Mouse (Mus musculus): ENCODE results near the gene Zeb2. TPM values are rescaled to one million over a fixed set of nuclear protein-coding genes. Genes with fewer than 3 reads are reported as not detected.

The Zeb2 gene
- polyA plus RNA-seq, 1 experiment from 2014 or later: 38.5 TPM

- Histone ChIP-seq H3K4me3 (ENCODE audit: low read depth, low read length) (no peak overlapping the region), H3K9ac (replicated peaks; ENCODE audit: low read length) (no peak overlapping the region), H3K36me3 (replicated peaks; ENCODE audit: control insufficient read depth, insufficient read depth, low read depth, low read length) (no peaks in the 10 kb centered on the region), H3K9me3 (replicated peaks; ENCODE audit: control insufficient read depth, low read length) (no peaks in the 10 kb centered on the region), H3K27me3 (ENCODE audit: control insufficient read depth, insufficient read depth, low read length) (no peaks in the 10 kb centered on the region), H3K4me2 (ENCODE audit: low read depth, low read length) (no peak overlapping the region), H3K27ac (replicated peaks; ENCODE audit: low read depth, low read length) (no peak overlapping the region), H3K4me1 (ENCODE audit: control insufficient read depth, insufficient read depth, low read length) (no peaks in the 10 kb centered on the region)
- WGBS: 86% methylated on average over 4 of the region's 4 CpGs
- ATAC-seq (replicated peaks; ENCODE audit: insufficient number of reproducible peaks, low FRiP score, low TSS enrichment, low read depth) (no peak), DNase-seq (ENCODE audit: low spot score) (no peak)
Measured at GRCm38 (mm10) chr2:45130461-45131156, 13.4 kb upstream of the Zeb2 start.

GRCm38 (mm10) chr2:45129556-45129955 is 12.4 kb upstream of the Zeb2 start:
- H3K36me3 ChIP-seq (replicated peaks; ENCODE audit: control insufficient read depth, insufficient read depth, low read depth, low read length): no peaks in the 10 kb centered on the region
- no peak overlapping the region for H3K4me2 ChIP-seq (ENCODE audit: low read depth, low read length)
- no peak for DNase-seq (ENCODE audit: low spot score)
- 47% methylated on average over 6 of the region's 6 CpGs for WGBS
- H3K27ac ChIP-seq (replicated peaks; ENCODE audit: low read depth, low read length): no peak overlapping the region
- no peaks in the 10 kb centered on the region for H3K27me3 ChIP-seq (ENCODE audit: control insufficient read depth, insufficient read depth, low read length)
- H3K9ac ChIP-seq (replicated peaks; ENCODE audit: low read length): no peak overlapping the region
- no peak for ATAC-seq (replicated peaks; ENCODE audit: insufficient number of reproducible peaks, low FRiP score, low TSS enrichment, low read depth)
- no peaks in the 10 kb centered on the region for H3K9me3 ChIP-seq (replicated peaks; ENCODE audit: control insufficient read depth, low read length)
- no peaks in the 10 kb centered on the region for H3K4me1 ChIP-seq (ENCODE audit: control insufficient read depth, insufficient read depth, low read length)
- H3K4me3 ChIP-seq (ENCODE audit: low read depth, low read length): no peak overlapping the region

- WGBS: 98% methylated on average over 2 of the region's 2 CpGs
- no peaks in the 10 kb centered on the region for H3K27me3 ChIP-seq (ENCODE audit: control insufficient read depth, insufficient read depth, low read length)
Measured at GRCm38 (mm10) chr2:45128696-45129095, 11.5 kb upstream of the Zeb2 start.

GRCm38 (mm10) chr2:45126401-45126800 is 9.2 kb upstream of the Zeb2 start:
- Histone ChIP-seq H3K4me2 (ENCODE audit: low read depth, low read length) (no peak overlapping the region), H3K4me3 (ENCODE audit: low read depth, low read length) (no peak overlapping the region), H3K36me3 (replicated peaks; ENCODE audit: control insufficient read depth, insufficient read depth, low read depth, low read length) (no peaks in the 10 kb centered on the region), H3K27ac (replicated peaks; ENCODE audit: low read depth, low read length) (no peak overlapping the region), H3K4me1 (ENCODE audit: control insufficient read depth, insufficient read depth, low read length) (no peaks in the 10 kb centered on the region), H3K27me3 (ENCODE audit: control insufficient read depth, insufficient read depth, low read length) (no peaks in the 10 kb centered on the region), H3K9me3 (replicated peaks; ENCODE audit: control insufficient read depth, low read length) (no peaks in the 10 kb centered on the region), H3K9ac (replicated peaks; ENCODE audit: low read length) (no peak overlapping the region)
- 87% methylated on average over 5 of the region's 5 CpGs for WGBS
- ATAC-seq (replicated peaks; ENCODE audit: insufficient number of reproducible peaks, low FRiP score, low TSS enrichment, low read depth) (no peak), DNase-seq (ENCODE audit: low spot score) (no peak)

More at GRCm38 (mm10) chr2:45128696-45129095, 11.5 kb upstream of the Zeb2 start:
- Histone ChIP-seq H3K4me3 (ENCODE audit: low read depth, low read length) (no peak overlapping the region), H3K36me3 (replicated peaks; ENCODE audit: control insufficient read depth, insufficient read depth, low read depth, low read length) (no peaks in the 10 kb centered on the region), H3K9ac (replicated peaks; ENCODE audit: low read length) (no peak overlapping the region), H3K9me3 (replicated peaks; ENCODE audit: control insufficient read depth, low read length) (no peaks in the 10 kb centered on the region), H3K27ac (replicated peaks; ENCODE audit: low read depth, low read length) (no peak overlapping the region), H3K4me2 (ENCODE audit: low read depth, low read length) (no peak overlapping the region), H3K4me1 (ENCODE audit: control insufficient read depth, insufficient read depth, low read length) (no peaks in the 10 kb centered on the region)
- ATAC-seq (replicated peaks; ENCODE audit: insufficient number of reproducible peaks, low FRiP score, low TSS enrichment, low read depth): no peak
- DNase-seq (ENCODE audit: low spot score): no peak

GRCm38 (mm10) chr2:45125181-45125580 is 8.0 kb upstream of the Zeb2 start:
- H3K27ac ChIP-seq (replicated peaks; ENCODE audit: low read depth, low read length): no peak overlapping the region
- DNase-seq (ENCODE audit: low spot score) (no peak), ATAC-seq (replicated peaks; ENCODE audit: insufficient number of reproducible peaks, low FRiP score, low TSS enrichment, low read depth) (no peak)
- H3K4me2 ChIP-seq (ENCODE audit: low read depth, low read length): no peak overlapping the region
- WGBS: 83% methylated on average over 4 of the region's 4 CpGs
- H3K27me3 ChIP-seq (ENCODE audit: control insufficient read depth, insufficient read depth, low read length): no peaks in the 10 kb centered on the region
- no peaks in the 10 kb centered on the region for H3K9me3 ChIP-seq (replicated peaks; ENCODE audit: control insufficient read depth, low read length)
- H3K4me3 ChIP-seq (ENCODE audit: low read depth, low read length): no peak overlapping the region
- no peaks in the 10 kb centered on the region for H3K4me1 ChIP-seq (ENCODE audit: control insufficient read depth, insufficient read depth, low read length)
- H3K36me3 ChIP-seq (replicated peaks; ENCODE audit: control insufficient read depth, insufficient read depth, low read depth, low read length): no peaks in the 10 kb centered on the region
- H3K9ac ChIP-seq (replicated peaks; ENCODE audit: low read length): no peak overlapping the region

- DNase-seq (ENCODE audit: low spot score) (no peak), ATAC-seq (replicated peaks; ENCODE audit: insufficient number of reproducible peaks, low FRiP score, low TSS enrichment, low read depth) (no peak)
- 78% methylated on average over 5 of the region's 5 CpGs for WGBS
- no peak overlapping the region for H3K4me3 ChIP-seq (ENCODE audit: low read depth, low read length)
- H3K27me3 ChIP-seq (ENCODE audit: control insufficient read depth, insufficient read depth, low read length): no peaks in the 10 kb centered on the region
- no peak overlapping the region for H3K27ac ChIP-seq (replicated peaks; ENCODE audit: low read depth, low read length)
- no peaks in the 10 kb centered on the region for H3K9me3 ChIP-seq (replicated peaks; ENCODE audit: control insufficient read depth, low read length)
- no peak overlapping the region for H3K9ac ChIP-seq (replicated peaks; ENCODE audit: low read length)
- no peaks in the 10 kb centered on the region for H3K4me1 ChIP-seq (ENCODE audit: control insufficient read depth, insufficient read depth, low read length)
- no peaks in the 10 kb centered on the region for H3K36me3 ChIP-seq (replicated peaks; ENCODE audit: control insufficient read depth, insufficient read depth, low read depth, low read length)
- H3K4me2 ChIP-seq (ENCODE audit: low read depth, low read length): no peak overlapping the region
Measured at GRCm38 (mm10) chr2:45123490-45123889, 6.3 kb upstream of the Zeb2 start.

- H3K27ac ChIP-seq (replicated peaks; ENCODE audit: low read depth, low read length): no peak overlapping the region
- no peak for ATAC-seq (replicated peaks; ENCODE audit: insufficient number of reproducible peaks, low FRiP score, low TSS enrichment, low read depth)
Measured at GRCm38 (mm10) chr2:45118121-45118520, 926 bp upstream of the Zeb2 start.

GRCm38 (mm10) chr2:45117592-45117991 is 397 bp upstream of the Zeb2 start:
- H3K36me3 ChIP-seq (replicated peaks; ENCODE audit: control insufficient read depth, insufficient read depth, low read depth, low read length): no peaks in the 10 kb centered on the region
- peak overlapping the region; percentile 70 for H3K9ac ChIP-seq (replicated peaks; ENCODE audit: low read length)
- no peak overlapping the region; the same call in 1 of the 2 replicates for H3K27ac ChIP-seq (replicated peaks; ENCODE audit: low read depth, low read length)
- WGBS: 12% methylated on average over 7 of the region's 7 CpGs
- peak overlapping the region; percentile 54 for H3K4me3 ChIP-seq (ENCODE audit: low read depth, low read length)
- peak overlapping the region; percentile 93 for H3K4me2 ChIP-seq (ENCODE audit: low read depth, low read length)
- DNase-seq (ENCODE audit: low spot score): no peak
- no peaks in the 10 kb centered on the region for H3K4me1 ChIP-seq (ENCODE audit: control insufficient read depth, insufficient read depth, low read length)
- ATAC-seq (replicated peaks; ENCODE audit: insufficient number of reproducible peaks, low FRiP score, low TSS enrichment, low read depth): no peak
- no peaks in the 10 kb centered on the region for H3K9me3 ChIP-seq (replicated peaks; ENCODE audit: control insufficient read depth, low read length)
- no peaks in the 10 kb centered on the region for H3K27me3 ChIP-seq (ENCODE audit: control insufficient read depth, insufficient read depth, low read length)

More at GRCm38 (mm10) chr2:45118121-45118520, 926 bp upstream of the Zeb2 start:
- Histone ChIP-seq H3K27me3 (ENCODE audit: control insufficient read depth, insufficient read depth, low read length) (no peaks in the 10 kb centered on the region), H3K9me3 (replicated peaks; ENCODE audit: control insufficient read depth, low read length) (no peaks in the 10 kb centered on the region), H3K4me3 (ENCODE audit: low read depth, low read length) (no peak overlapping the region), H3K9ac (replicated peaks; ENCODE audit: low read length) (no peak overlapping the region), H3K4me2 (ENCODE audit: low read depth, low read length) (no peak overlapping the region), H3K36me3 (replicated peaks; ENCODE audit: control insufficient read depth, insufficient read depth, low read depth, low read length) (no peaks in the 10 kb centered on the region), H3K4me1 (ENCODE audit: control insufficient read depth, insufficient read depth, low read length) (no peaks in the 10 kb centered on the region)
- DNase-seq (ENCODE audit: low spot score): no peak
- 35% methylated on average over 3 of the region's 3 CpGs for WGBS
